Mouse (Mus musculus) brain, embryonic 14.5 days (tissue): ENCODE measurements around the gene Swi5. TPM values are rescaled to one million over a fixed set of nuclear protein-coding genes. Genes with fewer than 3 reads are reported as not detected.

Experiments
- DNase-seq: peaks from one replicate; pipeline ENCODE4 v3.0.0-alpha.2; 2011; ENCODE audit warnings: low read depth
- CTCF ChIP-seq: fragments of 200-500 bp; IDR thresholded peaks from 2 replicates; pipeline ENCODE4 v1.5.1; 2012; ENCODE audit warnings: inconsistent platforms, mild to moderate bottlenecking, moderate library complexity, borderline replicate concordance; ENCODE audit not compliant: insufficient read depth, insufficient read length; ENCODE audit errors: extremely low read depth
- POLR2A ChIP-seq: fragments of 200-500 bp; IDR thresholded peaks from 2 replicates; pipeline ENCODE4 v1.6.1; 2012; ENCODE audit warnings: mild to moderate bottlenecking, inconsistent platforms, borderline replicate concordance; ENCODE audit not compliant: poor library complexity, insufficient read depth, insufficient read length, severe bottlenecking; ENCODE audit errors: extremely low read depth
- polyA plus RNA-seq: library from polyadenylated mRNA; depleted of rRNA; stranded (reverse); fragments of >200 nt; gene quantifications from 2 replicates; pipeline ENCODE4 v1.2.3, GENCODE M21; 2012

The Swi5 gene
- polyA plus RNA-seq, 1 experiment: 296 TPM

DNA sequence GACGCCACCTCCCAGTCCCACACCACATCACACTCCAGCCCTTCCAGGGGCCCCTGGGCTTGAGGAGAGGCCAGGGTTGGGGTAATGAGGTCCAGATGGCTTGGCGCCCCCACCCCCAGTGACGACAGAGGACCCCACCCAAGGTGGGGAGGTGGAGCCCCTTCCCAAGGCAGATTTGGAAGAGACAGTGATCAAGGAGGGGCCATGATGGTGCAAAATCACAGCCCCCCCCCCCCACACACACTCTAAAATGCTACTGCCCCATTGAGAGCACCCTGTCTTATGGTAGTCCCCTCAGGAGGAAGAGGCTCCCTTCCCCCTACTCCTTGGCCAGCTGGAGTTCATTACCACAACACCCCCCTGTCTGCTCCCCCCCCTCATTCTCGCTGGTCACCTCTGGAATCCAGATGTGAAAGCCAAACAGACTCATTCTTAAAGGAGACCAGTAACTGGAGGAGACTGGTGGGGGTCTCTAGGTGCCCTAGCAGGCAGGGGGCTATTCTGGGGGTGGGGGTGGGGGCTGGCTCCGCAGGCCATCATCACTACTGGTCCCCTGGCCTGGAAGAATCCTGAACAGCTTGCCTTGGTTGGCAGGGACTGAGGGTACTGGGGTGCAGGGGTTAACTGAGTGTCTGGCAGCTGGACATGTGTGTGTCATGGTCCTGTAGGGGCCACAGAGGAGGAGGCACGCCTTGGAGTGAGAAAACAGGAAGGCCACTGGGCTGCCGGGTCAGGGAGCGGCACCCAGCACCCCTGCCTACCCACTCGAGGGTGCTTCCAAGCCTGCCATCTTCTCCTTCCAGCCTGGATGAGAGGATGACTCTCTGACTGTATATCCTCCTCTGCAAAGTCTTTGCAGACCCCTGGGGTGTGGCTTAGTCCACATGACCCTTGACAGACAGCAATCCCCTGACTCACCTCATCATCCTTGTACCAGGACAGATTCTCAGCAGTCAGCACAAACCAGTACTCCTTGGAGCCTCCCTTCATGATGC lies 32.0 kb upstream of the Swi5 start:
- no peak for DNase-seq
- TF ChIP-seq POLR2A (no peak), CTCF (no peak)

DNA sequence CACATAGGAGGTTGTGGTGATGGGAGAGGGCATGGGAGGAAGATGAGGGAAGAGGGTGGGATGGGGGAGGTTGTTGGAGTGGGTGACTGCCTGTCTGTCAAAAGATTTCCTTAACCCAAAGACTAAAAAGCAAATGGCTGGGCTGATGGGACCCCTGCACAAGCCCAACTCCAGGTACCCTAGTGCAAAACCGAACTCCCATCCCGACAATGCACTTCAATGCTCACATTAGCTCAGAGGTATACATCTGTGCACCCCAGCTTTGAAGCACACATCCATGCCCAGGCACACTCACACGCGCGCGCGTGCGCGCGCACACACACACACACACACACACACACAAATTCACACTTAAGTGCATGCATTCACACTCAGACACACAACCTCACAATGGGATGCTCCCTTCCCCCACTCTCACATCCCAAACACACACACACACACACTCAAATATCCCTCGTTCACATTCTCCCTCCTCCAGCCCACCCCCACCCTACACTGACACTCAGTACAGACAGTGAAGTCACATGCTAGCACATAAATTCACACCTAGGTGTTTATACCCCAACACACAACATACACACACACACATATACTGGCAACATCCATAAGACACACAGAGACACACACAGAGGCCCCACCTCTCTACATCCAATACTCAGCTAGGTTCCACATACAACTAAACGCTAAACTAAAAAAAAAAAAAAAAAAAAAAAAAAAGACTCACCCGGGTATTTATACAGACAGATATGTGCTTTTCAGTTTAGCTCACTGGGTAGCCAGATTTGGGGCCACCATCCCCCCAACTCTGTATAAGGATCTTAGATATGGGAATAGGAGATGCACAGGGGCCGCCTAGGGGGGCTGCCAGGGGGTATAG lies 31.1 kb upstream of the Swi5 start:
- DNase-seq: no peak
- no peak for TF ChIP-seq POLR2A
- TF ChIP-seq CTCF: no peak

GRCm38 (mm10) chr2:32317791-32318417 lies 30.0 kb upstream of the Swi5 start:
- 0 out of 2 replicates have a peak, but pooled peaks have one; percentile 9 for TF ChIP-seq POLR2A
- TF ChIP-seq CTCF: no peak
- peak; percentile 55 for DNase-seq

- DNase-seq: peak; percentile 25
- no peak for TF ChIP-seq POLR2A
- no peak for TF ChIP-seq CTCF
Observed at GRCm38 (mm10) chr2:32316887-32317656, 29.2 kb upstream of the Swi5 start.

DNA sequence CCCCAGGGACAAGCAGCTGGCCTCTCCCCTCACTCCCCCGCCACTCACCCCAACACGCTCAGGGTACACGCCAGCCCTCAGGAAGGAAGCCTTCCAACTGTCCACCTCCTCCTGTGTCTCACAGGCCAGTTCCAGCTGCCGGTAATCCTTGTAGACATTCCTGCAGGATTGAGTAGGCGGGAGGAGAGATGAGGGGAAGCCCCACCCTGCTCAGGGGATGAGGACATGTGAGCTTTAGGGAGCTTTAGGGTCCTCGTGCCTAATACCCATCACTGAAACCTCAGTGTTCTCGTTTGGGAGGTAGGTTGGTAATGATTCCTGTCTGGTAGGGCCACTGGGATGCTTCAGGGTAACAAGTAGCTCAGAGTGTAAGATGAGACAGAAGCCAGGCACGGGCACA lies 27.9 kb upstream of the Swi5 start:
- TF ChIP-seq POLR2A (no peak), CTCF (no peak)
- no peak for DNase-seq

DNA sequence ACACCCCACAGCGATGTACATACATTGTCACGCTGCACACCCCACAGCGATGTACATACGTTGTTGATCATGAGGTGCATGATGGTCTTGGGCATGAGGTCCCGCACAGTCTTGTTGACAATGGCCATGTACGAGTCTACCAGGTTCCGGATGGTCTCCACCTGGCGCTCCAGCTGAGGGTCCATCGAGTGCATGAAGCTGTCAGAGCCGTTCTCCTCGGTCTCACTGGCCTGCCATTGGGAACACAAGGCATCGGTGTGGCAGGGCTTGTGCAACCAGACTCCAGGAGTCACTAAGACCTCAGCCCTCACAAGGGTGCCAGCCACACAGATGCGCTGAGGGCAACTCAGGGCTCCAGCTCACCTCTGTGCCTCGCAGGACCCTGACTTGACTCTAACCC lies 27.0 kb upstream of the Swi5 start:
- DNase-seq: no peak
- no peak for TF ChIP-seq POLR2A
- TF ChIP-seq CTCF: no peak

DNA sequence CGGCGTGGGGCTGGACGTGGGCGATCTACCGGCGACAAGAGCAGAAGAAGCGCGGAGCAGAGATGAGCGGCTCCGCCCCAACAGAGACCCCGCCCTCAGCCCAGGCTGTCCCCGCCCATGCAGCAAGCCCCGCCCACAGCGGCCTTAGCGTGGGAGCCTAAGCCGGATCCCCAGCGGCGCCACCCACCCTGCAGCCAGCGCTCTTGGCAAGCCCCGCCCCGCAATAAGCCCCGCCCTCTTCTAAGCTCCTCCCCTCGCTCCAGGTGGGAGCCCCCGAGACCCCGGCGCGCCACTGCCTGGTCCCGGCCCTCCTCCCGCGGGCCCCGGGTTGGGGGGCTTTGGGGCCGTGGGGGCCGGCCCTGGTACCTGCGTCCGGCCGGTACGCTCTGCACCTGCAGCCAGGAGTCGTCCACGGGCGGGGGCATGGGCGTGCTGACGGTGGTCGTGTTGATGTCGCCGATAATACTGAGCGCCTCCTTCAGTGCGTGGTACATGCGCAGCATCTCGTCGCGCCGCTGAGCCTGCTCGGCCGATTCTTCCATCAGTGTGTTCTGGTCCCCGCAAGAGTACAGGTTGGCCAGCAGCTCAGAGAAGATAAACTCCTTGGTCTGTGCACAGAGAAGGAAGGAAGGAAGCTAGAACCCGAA lies 24.6 kb upstream of the Swi5 start:
- TF ChIP-seq POLR2A (no peak), CTCF (no peak)
- peak; percentile 90 for DNase-seq

DNA sequence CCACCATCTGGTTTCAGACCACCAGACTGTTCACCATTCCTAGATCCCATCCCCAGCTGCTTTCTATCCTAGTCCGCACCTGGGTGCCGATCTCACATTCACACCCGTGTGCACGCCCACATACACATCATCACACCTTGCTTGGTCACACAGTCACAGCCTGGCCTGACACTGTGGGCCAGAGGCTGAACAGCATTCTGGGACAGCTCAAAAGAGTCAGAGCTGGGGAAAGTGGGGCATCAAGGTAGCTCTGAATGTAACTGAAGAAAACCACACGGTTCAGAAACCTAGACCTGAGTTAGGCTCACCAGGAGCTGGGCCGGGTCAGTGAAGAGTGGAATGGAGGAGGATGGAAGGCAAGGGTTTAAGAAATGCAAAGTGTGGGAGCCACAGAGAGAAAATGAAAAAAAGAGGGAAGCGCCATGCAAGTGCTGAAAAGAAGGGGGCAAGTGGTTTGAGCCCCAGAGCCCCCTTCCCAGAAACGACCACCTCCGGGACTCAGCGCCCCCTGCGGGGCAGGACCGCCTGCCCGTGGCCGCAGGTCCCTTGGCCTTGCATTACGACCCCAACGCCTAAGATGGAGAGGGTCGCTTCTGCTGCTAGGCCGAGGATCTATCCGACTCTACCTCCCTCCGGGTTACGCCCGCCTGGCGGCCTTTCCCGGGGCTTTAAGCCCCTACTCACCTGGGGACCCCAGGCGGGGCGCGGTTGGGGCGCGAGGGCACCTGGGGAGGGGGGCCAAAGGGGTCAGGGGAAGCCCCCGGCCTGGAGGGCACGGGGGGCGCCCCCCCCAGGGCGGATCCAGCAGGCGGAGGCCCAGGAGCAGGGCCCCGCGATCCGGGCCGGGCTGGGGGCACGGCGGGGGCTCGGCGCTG lies 23.8 kb upstream of the Swi5 start:
- DNase-seq: no peak

DNA sequence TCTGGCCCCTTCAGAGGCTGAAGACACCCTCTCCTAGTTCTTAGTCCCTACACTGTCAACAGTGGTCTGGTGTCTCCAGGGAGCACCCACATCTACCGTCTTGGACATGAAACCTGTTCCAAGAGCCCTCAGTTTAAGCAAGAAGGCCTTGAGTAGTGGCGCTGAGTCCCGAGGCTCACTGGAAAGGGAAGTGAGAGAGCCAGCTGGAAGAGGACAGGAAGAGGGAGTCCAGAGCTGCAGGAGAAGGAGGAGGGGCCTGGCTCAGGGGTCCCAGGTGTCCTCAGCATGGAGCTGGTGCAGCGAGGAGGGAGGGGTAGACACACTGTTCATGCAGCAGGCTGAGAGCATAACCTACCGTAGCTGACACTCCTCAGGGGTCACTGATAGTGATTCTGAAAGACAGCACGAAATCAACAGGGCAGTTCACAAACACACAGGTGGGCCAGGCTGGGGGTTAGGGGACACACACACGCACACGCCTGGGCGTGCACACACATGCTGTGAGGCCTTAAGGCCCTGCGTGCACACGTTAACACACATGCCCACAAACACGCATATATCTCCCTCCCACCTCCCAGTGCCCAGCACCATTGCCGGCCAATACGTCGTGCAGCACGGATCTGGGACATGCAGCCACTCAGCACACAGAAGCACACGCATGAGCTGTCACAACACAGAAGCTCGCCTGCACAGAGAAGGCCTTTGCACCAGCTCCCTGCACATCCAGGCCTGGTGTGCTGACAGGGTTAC lies 22.4 kb upstream of the Swi5 start:
- DNase-seq: no peak
- TF ChIP-seq POLR2A (no peak), CTCF (no peak)

More for the DNA sequence above, 23.8 kb upstream of the Swi5 start:
- TF ChIP-seq POLR2A (no peak), CTCF (peak; percentile 9; the same call in 1 of the 2 replicates)
